In the genomic region with DNA sequence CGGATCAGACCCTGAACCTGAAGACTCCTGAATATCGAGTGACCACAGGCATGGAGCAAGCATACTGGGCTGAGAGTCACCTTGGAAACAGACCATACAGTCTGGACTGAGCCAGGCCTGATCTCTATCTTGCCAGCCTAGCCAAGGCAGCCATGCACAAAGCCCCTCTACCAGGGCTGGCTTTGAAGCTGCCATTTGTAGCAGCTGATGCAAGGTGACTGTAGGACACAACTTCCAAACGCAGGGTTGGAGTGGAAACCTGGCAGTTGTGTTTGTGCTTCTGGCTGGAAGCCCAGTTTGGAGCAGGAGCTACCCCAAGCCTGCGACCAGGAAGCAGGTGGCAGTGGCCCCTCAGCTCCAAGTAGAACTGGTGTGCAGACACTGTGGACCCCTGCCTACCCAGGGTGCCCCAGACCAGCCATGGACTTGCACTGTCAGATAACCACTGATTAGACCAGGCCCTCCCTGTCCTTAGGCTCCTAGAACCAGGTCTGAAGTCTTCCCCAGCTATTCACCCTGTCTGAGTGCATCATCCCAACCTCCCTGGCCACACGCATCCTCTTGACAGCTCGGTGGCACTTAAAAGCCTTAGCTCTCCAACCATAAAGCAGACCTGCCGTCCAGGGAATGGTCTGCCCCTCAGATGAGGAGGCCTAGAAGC, we compare ENCODE assay signal across 12 mouse cellular contexts. TPM values are rescaled to one million over a fixed set of nuclear protein-coding genes. Genes with fewer than 3 reads are reported as not detected.
DNase-seq lines count a peak whose midpoint lies in the region; ATAC-seq and TF ChIP-seq lines count a peak whose summit lies in the region.
"Had no signal": no experiment of that assay in that cellular context is flagged by ENCODE, and none has a peak within 500 bp of the region (broad histone marks: within the 10 kb centered on the region; RNA-seq: fewer than 3 reads in every experiment).

No protein-coding gene starts in this region.

- H3K4me1 ChIP-seq in midbrain, embryonic 11.5 days (ENCODE audit: control insufficient read depth, insufficient read depth, low read length): peaks cover 13% of the 10 kb centered on the region
- H3K4me1 ChIP-seq in midbrain, embryonic 10.5 days: peaks cover 58% of the 10 kb centered on the region

- peak; percentile 70 for DNase-seq in gastrocnemius, adult 2 months
- DNase-seq in gastrocnemius, postnatal 36 days: no peak
- peak; percentile 77 for DNase-seq in midbrain, embryonic 11.5 days (ENCODE audit: low spot score, missing footprints)
- DNase-seq in midbrain, embryonic 10.5 days (ENCODE audit: low spot score): no peak
- peak; percentile 39 to 58 for DNase-seq in heart, postnatal 14 days
- DNase-seq in naive thymus-derived CD4-positive, alpha-beta T cell, adult 2 months (ENCODE audit: low read depth): peak; percentile 20
- no peak for DNase-seq in urinary bladder, postnatal 14 days (ENCODE audit: low spot score)
- no peak for DNase-seq in ovary, adult 18-20 months (ENCODE audit: low spot score)

- peaks cover 11% of the 10 kb centered on the region; the same call in 1 of the 2 replicates for H3K36me3 ChIP-seq in midbrain, embryonic 11.5 days (ENCODE audit: control insufficient read depth, insufficient read depth, low read length)
- H3K36me3 ChIP-seq in midbrain, embryonic 10.5 days: peaks cover 46% of the 10 kb centered on the region

- no peaks in the 10 kb centered on the region for H3K27me3 ChIP-seq in midbrain, embryonic 11.5 days (ENCODE audit: control insufficient read depth, insufficient read depth, low read length)
- H3K27me3 ChIP-seq in midbrain, embryonic 10.5 days (ENCODE audit: low read depth, poor library complexity, severe bottlenecking): no peaks in the 10 kb centered on the region
- H3K27me3 ChIP-seq: embryonic facial prominence, embryonic 15.5 days; liver, embryonic 15.5 days had no signal

- H3K4me3 ChIP-seq in gastrocnemius, adult 2 months: no peak overlapping the region
- H3K4me3 ChIP-seq in midbrain, embryonic 11.5 days (ENCODE audit: low read depth, low read length): no peak overlapping the region
- H3K4me3 ChIP-seq in midbrain, embryonic 10.5 days: no peak overlapping the region
- H3K4me3 ChIP-seq: embryonic facial prominence, embryonic 15.5 days; liver, embryonic 15.5 days had no signal

- WGBS in midbrain, embryonic 11.5 days: 83% methylated on average over 7 of the region's 7 CpGs
- 89% methylated on average over 7 of the region's 7 CpGs for WGBS in midbrain, embryonic 10.5 days

- ATAC-seq in midbrain, embryonic 11.5 days (ENCODE audit: low FRiP score): no peak

- H3K4me2 ChIP-seq in midbrain, embryonic 11.5 days: no peak overlapping the region
- H3K4me2 ChIP-seq: embryonic facial prominence, embryonic 15.5 days; liver, embryonic 15.5 days had no signal

- no peaks in the 10 kb centered on the region for H3K9me3 ChIP-seq in midbrain, embryonic 11.5 days (ENCODE audit: control insufficient read depth, low read length)
- no peaks in the 10 kb centered on the region for H3K9me3 ChIP-seq in midbrain, embryonic 10.5 days (replicated peaks)
- H3K9me3 ChIP-seq: embryonic facial prominence, embryonic 15.5 days; liver, embryonic 15.5 days had no signal

- peak overlapping the region; percentile 65 for H3K27ac ChIP-seq in gastrocnemius, adult 2 months
- no peak overlapping the region for H3K27ac ChIP-seq in midbrain, embryonic 11.5 days (ENCODE audit: low read depth, low read length)
- no peak overlapping the region; the same call in 1 of the 2 replicates for H3K27ac ChIP-seq in midbrain, embryonic 10.5 days (replicated peaks)
- H3K27ac ChIP-seq: embryonic facial prominence, embryonic 15.5 days; liver, embryonic 15.5 days had no signal

- H3K9ac ChIP-seq in midbrain, embryonic 11.5 days (ENCODE audit: low read length): no peak overlapping the region
- H3K9ac ChIP-seq: embryonic facial prominence, embryonic 15.5 days; liver, embryonic 15.5 days had no signal

- TF ChIP-seq CTCF in gastrocnemius, adult 2 months (IDR thresholded peaks at IDR 0.05): no peak

- intact Hi-C loops in gastrocnemius, adult 2 months (cut with DNase I): no loop called here
- intact Hi-C loops in gastrocnemius, postnatal 36 days (cut with DNase I): loop anchor here (5.0 kb wide), 1 partner anchor 53 kb away; no protein-coding TSS in a partner anchor
- intact Hi-C loops in heart, postnatal 14 days (cut with DNase I): no loop called here

RNA-seq across cellular contexts. Expression of gene Ubald2, which starts 6.6 kb away (rescaled TPM):
- total RNA-seq in gastrocnemius, adult 2 months (2021): 10 to 100 TPM; 38.7 to 50.9 TPM
- total RNA-seq in gastrocnemius, postnatal 36 days (2021): 10 to 100 TPM; 41.8 to 56.5 TPM
- 72.3 and 83.0 TPM in 2 replicates for polyA plus RNA-seq in midbrain, embryonic 11.5 days (2014; fragmentation: Nextera tagmentation; extraction: Ambion mirVana)
- polyA plus RNA-seq in midbrain, embryonic 10.5 days (2016; fragmentation: Nextera tagmentation; extraction: Ambion mirVana): 37.5 and 40.9 TPM in 2 replicates
- 10 to 100 TPM; 41.2 to 42.9 TPM for total RNA-seq in heart, postnatal 14 days (2021)

RNA-seq across cellular contexts. Expression of gene Qrich2, which starts 25.5 kb away (rescaled TPM):
- total RNA-seq in gastrocnemius, adult 2 months (2021): under 1 TPM in 1 of 2 experiments, not detected in 1; 0.06 TPM
- under 1 TPM in 1 of 2 experiments, not detected in 1; 0.05 TPM for total RNA-seq in gastrocnemius, postnatal 36 days (2021)
- 0.08 and 0.14 TPM in 2 replicates for polyA plus RNA-seq in midbrain, embryonic 11.5 days (2014; fragmentation: Nextera tagmentation; extraction: Ambion mirVana)
- 0.10 and 0.21 TPM in 2 replicates for polyA plus RNA-seq in midbrain, embryonic 10.5 days (2016; fragmentation: Nextera tagmentation; extraction: Ambion mirVana)
- not detected for total RNA-seq in heart, postnatal 14 days (2021)
- polyA plus RNA-seq: CD4-positive, CD25-positive, alpha-beta regulatory T cell, adult 4 months; liver, embryonic 15.5 days; stomach, embryonic 14.5 days had no signal

RNA-seq across cellular contexts. Expression of gene Rnf157, which starts 27.7 kb away (rescaled TPM):
- total RNA-seq in gastrocnemius, adult 2 months (2021): 10 to 100 TPM; 24.3 to 32.0 TPM
- 10 to 100 TPM; 23.0 to 24.5 TPM for total RNA-seq in gastrocnemius, postnatal 36 days (2021)
- polyA plus RNA-seq in midbrain, embryonic 11.5 days (2014; fragmentation: Nextera tagmentation; extraction: Ambion mirVana): 17.8 and 18.1 TPM in 2 replicates
- polyA plus RNA-seq in midbrain, embryonic 10.5 days (2016; fragmentation: Nextera tagmentation; extraction: Ambion mirVana): 5.3 and 10.1 TPM in 2 replicates
- 1 to 10 TPM; 5.8 to 8.8 TPM for total RNA-seq in heart, postnatal 14 days (2021)

RNA-seq across cellular contexts. Expression of gene Prpsap1, which starts 53.5 kb away (rescaled TPM):
- total RNA-seq in gastrocnemius, adult 2 months (2021): 10 to 100 TPM; 14.2 to 15.1 TPM
- 10 to 100 TPM; 12.6 to 14.1 TPM for total RNA-seq in gastrocnemius, postnatal 36 days (2021)
- polyA plus RNA-seq in midbrain, embryonic 11.5 days (2014; fragmentation: Nextera tagmentation; extraction: Ambion mirVana): 173 and 183 TPM in 2 replicates
- polyA plus RNA-seq in midbrain, embryonic 10.5 days (2016; fragmentation: Nextera tagmentation; extraction: Ambion mirVana): 224 and 227 TPM in 2 replicates
- 10 to 100 TPM; 41.5 to 45.4 TPM for total RNA-seq in heart, postnatal 14 days (2021)

Comparison
In these comparisons a context has a peak if more than half of its experiments do, and no peak if none do; other contexts are left out.
1. DNase-seq: peak in gastrocnemius, adult 2 months (single experiment), midbrain, embryonic 11.5 days (single experiment), heart, postnatal 14 days (2 of 2) and naive thymus-derived CD4-positive, alpha-beta T cell, adult 2 months (single experiment); none in gastrocnemius, postnatal 36 days (0 of 2), midbrain, embryonic 10.5 days (single experiment), urinary bladder, postnatal 14 days (single experiment) and ovary, adult 18-20 months (single experiment).